Mouse (Mus musculus) thymus, adult 2 months (tissue): ENCODE measurements at regions not wholly inside any gene's neighbourhood (a gene's known extent, or its start where the extent isn't known, plus 50 kb on each side); places are given as distances from the start of the nearest gene placed in this dataset.

Source experiments
- DNase-seq: peaks from one replicate; pipeline ENCODE4 v3.0.0; 2021
- H3K27ac ChIP-seq: fragments of 200-500 bp; 2 replicates; pipeline ENCODE4 v1.5.1; 2012; ENCODE audit warnings: low read length, control low read depth; ENCODE audit not compliant: control insufficient read depth, insufficient read depth
- H3K27me3 ChIP-seq: fragments of 200-500 bp; 2 replicates; pipeline ENCODE4 v1.6.1; 2012; ENCODE audit warnings: mild to moderate bottlenecking, low read length, moderate library complexity, mixed read lengths; ENCODE audit not compliant: control insufficient read depth, insufficient read depth
- H3K36me3 ChIP-seq: fragments of 200-500 bp; 2 replicates; pipeline ENCODE4 v1.6.1; 2012; ENCODE audit warnings: mild to moderate bottlenecking, low read length, moderate library complexity; ENCODE audit not compliant: control insufficient read depth, insufficient read depth
- H3K4me1 ChIP-seq: fragments of 200-500 bp; replicated peaks from 2 replicates; pipeline ENCODE4 v1.6.1; 2012; ENCODE audit warnings: low read length; ENCODE audit not compliant: control insufficient read depth, insufficient read depth
- H3K4me3 ChIP-seq: fragments of 200-500 bp; 2 replicates; pipeline ENCODE4 v1.5.1; 2012; ENCODE audit warnings: mild to moderate bottlenecking, low read length, control low read depth, moderate library complexity; ENCODE audit not compliant: control insufficient read depth, insufficient read depth
- CTCF ChIP-seq: fragments of 200-500 bp; IDR thresholded peaks from 2 replicates; pipeline ENCODE4 v1.5.1; 2012; ENCODE audit warnings: mild to moderate bottlenecking, control low read depth, low read length, moderate library complexity, borderline replicate concordance; ENCODE audit not compliant: control insufficient read depth, poor library complexity, insufficient read depth; ENCODE audit errors: extremely low read depth
- POLR2A ChIP-seq: fragments of 200-500 bp; IDR thresholded peaks from 2 replicates; pipeline ENCODE4 v1.6.1; 2012; ENCODE audit warnings: mild to moderate bottlenecking, low read length, control low read depth, moderate library complexity; ENCODE audit not compliant: control insufficient read depth, poor library complexity, insufficient read depth; ENCODE audit errors: extremely low read depth
- WGBS: fragments of 180-500 bp; shearing (Covaris S2); methylation state at CpG from one replicate; pipeline ENCODE4 v1.1.7; 2018; 5-methylcytosine and 5-hydroxymethylcytosine counted together

DNA sequence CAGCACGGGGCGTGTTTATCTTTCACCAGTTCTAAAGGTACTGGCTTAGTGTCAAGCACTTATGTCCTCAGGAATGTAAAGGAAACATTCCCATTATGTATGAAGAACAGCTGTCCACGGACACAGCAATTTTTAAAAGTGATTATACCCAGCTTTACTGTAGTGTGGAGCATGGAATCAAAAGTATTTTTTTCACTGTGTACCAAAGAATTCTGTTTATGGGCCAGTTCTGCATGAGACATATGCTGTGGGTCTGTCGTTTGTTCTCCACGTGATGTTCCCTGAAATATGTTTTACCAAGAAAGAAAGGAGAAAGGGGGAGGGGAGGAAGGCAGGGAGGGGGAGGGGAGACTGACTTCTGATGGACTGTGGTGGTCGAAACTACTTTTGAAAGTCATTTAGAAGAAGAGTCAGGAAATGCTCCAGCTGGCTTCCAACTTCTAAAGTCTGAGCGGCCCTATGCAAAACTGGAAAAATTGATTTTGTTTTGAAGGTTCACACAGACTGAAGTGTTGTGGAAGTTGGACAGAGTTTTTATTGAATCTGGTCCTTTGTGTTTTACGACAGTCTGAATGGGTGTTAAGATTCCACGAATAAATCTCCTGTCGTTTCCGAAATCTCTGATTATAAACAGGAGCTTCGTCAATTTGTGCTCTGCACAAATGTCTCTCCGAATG is 80.9 kb upstream of the Zeb2 start:
- Histone ChIP-seq H3K27me3 (no peaks in the 10 kb centered on the region), H3K27ac (no peak overlapping the region), H3K4me3 (no peak overlapping the region), H3K36me3 (no peaks in the 10 kb centered on the region), H3K4me1 (peaks cover 4% of the 10 kb centered on the region; the same call in 1 of the 2 replicates)
- DNase-seq: no peak
- 89% methylated on average over 13 of the region's 13 CpGs for WGBS
- no peak for TF ChIP-seq CTCF

DNA sequence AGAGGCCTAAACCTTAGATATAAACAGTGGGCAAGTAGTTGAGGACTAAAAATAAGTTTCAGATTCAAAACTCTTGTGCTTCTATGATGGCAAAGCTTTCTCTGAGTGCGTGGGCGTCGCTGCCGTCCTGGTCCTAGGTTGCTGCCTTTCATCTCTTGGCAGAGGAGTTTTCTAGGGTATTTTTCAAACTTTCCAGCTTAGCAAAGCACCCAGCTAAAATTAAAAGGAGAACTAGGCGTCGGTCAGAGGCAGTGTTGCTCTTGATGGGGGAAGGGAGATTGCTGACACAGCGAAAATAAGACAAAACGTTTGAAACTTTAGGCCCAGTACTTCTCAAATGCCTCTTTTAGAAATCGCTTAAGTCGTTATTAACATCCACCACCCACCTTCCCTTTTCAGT is 80.1 kb upstream of the Zeb2 start:
- no peak for DNase-seq
- no peaks in the 10 kb centered on the region for H3K36me3 ChIP-seq
- no peak overlapping the region for H3K4me3 ChIP-seq
- 40% methylated on average over 10 of the region's 10 CpGs for WGBS
- no peaks in the 10 kb centered on the region for H3K27me3 ChIP-seq
- peak overlapping the region; percentile 54 for H3K27ac ChIP-seq
- H3K4me1 ChIP-seq: peaks cover 4% of the 10 kb centered on the region; the same call in 1 of the 2 replicates
- TF ChIP-seq CTCF (no peak), POLR2A (no peak)

DNA sequence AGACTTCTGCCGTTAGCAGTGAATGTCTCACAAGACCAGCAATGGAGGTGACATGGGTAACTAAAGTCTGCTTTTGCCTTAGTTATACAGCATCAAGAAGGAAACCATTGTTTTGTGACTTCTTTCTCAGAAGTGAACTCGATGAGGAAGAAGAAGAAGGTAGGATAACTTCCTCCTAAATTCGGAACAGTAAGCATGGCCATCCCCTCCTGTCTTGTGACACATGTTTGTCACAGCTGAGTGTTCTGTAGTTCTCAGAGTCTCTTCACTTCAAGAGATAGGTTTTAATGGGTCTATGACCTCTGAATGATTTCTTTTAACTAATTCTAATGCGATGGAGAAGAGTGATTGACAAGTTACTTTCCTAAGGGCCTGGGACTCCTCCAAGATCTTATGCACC is 79.3 kb upstream of the Zeb2 start:
- Histone ChIP-seq H3K4me1 (peaks cover 4% of the 10 kb centered on the region; the same call in 1 of the 2 replicates), H3K27me3 (no peaks in the 10 kb centered on the region), H3K4me3 (no peak overlapping the region), H3K36me3 (no peaks in the 10 kb centered on the region), H3K27ac (no peak overlapping the region)
- TF ChIP-seq POLR2A (no peak), CTCF (no peak)
- no peak for DNase-seq
- 81% methylated on average over 4 of the region's 4 CpGs for WGBS

DNA sequence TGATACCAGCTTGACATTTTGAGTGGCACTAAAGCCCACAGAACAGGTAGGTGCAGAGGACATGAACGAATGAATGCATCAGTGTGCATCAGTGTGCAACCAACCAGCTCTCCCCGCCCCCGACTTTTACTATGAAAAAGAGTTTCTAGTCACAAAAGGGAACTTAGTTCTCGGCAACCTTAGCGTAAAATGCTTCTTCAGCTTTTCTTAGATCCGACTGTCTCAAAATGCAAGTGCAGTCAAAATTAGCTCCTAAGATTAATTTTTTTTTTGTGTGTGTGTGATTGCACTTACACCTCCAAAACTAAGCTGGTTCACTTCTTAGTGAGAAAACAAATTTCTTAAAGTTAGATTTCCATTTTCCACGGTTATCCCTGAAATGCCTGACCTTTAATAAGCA is 77.1 kb upstream of the Zeb2 start:
- no peak overlapping the region for H3K4me3 ChIP-seq
- WGBS: 83% methylated on average over 7 of the region's 7 CpGs
- no peaks in the 10 kb centered on the region for H3K27me3 ChIP-seq
- H3K27ac ChIP-seq: no peak overlapping the region
- TF ChIP-seq POLR2A (no peak), CTCF (no peak)
- no peaks in the 10 kb centered on the region for H3K36me3 ChIP-seq
- DNase-seq: no peak
- H3K4me1 ChIP-seq: peaks cover 4% of the 10 kb centered on the region; the same call in 1 of the 2 replicates

DNA sequence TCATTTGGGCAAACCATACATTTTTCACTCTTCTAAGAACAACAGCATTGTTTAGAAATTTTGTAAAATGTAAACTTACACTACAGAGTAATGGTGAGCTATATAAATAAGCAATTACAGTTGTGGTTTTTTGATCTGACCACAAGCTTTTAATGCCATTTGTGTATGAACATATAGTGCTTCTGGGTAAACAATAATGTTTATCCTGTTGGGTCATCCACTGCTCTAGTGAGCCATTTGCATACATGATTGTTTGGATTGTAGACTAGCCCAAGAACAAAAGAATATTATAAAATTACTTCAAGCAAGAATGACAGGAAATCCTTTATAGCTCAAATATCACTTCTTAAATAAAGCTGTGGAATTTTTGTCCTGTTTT is 68.4 kb upstream of the Zeb2 start:
- Histone ChIP-seq H3K4me3 (no peak overlapping the region), H3K36me3 (no peaks in the 10 kb centered on the region), H3K27me3 (no peaks in the 10 kb centered on the region), H3K27ac (no peak overlapping the region), H3K4me1 (no peaks in the 10 kb centered on the region)
- no peak for DNase-seq
- no peak for TF ChIP-seq CTCF
- no peak for TF ChIP-seq POLR2A

DNA sequence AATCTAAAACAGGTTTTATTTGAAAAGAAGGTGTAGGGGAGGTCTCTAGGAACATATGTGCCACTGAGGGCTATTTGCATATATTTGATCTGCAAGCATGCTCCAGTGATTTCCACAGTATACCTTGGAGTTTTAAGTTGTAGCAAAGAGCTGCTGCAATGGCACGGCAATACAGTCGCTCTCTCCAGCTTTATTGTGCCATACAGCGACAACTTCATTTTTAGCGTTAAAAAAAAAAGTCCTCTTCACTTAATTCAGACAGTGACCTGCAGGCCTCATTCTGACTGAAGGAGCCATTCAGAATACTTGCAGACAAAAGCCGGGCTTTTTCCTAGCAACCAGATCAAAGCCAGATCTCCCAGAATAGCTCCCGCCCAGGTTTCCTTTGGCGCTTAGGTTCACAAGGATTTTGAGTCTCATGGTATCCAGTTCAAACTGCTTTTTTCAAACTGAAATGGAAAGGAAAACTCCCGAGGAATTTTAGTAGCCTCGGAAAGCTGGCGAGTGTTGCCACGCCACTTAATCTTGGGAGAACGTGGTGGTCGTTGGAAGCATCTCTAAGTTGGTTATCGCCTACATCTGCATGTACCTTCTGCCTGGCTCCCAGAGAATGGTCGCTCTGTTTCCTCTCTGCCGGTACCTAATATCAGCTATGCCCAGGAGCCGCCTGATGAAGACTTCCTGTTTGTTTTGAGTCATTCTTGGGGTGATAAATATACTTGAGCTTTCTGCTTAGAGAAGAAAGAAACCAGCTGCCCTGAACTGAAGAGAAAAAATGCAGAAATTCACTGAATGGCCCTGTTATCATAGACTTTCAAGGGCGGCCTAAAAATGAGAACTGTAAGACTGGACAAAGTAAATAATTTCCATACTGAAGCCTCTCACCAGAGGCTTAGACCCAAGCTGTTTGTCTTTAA is 67.8 kb upstream of the Zeb2 start:
- DNase-seq: no peak
- H3K27me3 ChIP-seq: no peaks in the 10 kb centered on the region
- 87% methylated on average over 18 of the region's 18 CpGs for WGBS
- H3K27ac ChIP-seq: no peak overlapping the region
- no peak for TF ChIP-seq POLR2A
- no peak for TF ChIP-seq CTCF
- H3K36me3 ChIP-seq: no peaks in the 10 kb centered on the region
- H3K4me3 ChIP-seq: no peak overlapping the region
- H3K4me1 ChIP-seq: no peaks in the 10 kb centered on the region

DNA sequence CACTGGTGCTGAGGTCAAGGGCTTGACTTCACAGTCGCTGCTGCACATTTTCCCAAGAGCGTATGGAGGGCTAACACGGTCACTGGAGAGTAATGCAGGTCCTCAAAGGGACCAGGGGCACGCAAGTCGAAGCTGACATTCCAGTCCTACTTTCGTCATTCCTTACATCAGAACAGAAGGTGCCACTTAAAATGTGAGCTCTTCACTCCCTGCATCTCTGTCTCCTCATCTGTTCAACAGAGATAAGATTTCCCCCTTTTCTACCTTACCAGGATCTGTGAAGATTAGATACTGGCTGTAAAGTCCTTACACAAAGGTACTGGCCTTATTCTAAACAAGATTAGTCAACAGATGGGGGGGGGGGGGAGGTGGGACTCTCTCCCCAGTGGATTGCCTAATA is 67.0 kb upstream of the Zeb2 start:
- H3K27ac ChIP-seq: no peak overlapping the region
- H3K4me3 ChIP-seq: no peak overlapping the region
- H3K27me3 ChIP-seq: no peaks in the 10 kb centered on the region
- H3K36me3 ChIP-seq: no peaks in the 10 kb centered on the region
- WGBS: 98% methylated on average over 6 of the region's 6 CpGs
- DNase-seq: no peak
- H3K4me1 ChIP-seq: no peaks in the 10 kb centered on the region
- TF ChIP-seq POLR2A: no peak
- TF ChIP-seq CTCF: no peak
